Mouse (Mus musculus) mouse trophoblast stem cell (cell line): ENCODE measurements around the gene Cipc.

Source experiments
- in situ Hi-C, 2 experiments: fragments of 300-500 bp; cut with MseI, MboI; formaldehyde crosslinking; loops; 2 replicates in 1 of 2; 3 replicates in 1 of 2; pipeline ENCODE4 v1.15.1; 2025

Gene Cipc

GRCm38 (mm10) chr12:86931919-86932574 lies 14.8 kb upstream of the Cipc start:
- in situ Hi-C loops: no loop called here

- in situ Hi-C loops: no loop called here
Observed at GRCm38 (mm10) chr12:86932575-86932952, 14.3 kb upstream of the Cipc start.

GRCm38 (mm10) chr12:86934748-86935147 lies 12.1 kb upstream of the Cipc start:
- in situ Hi-C loops: no loop called here

- in situ Hi-C loops: no loop called here
Observed at GRCm38 (mm10) chr12:86935692-86936282, 11.1 kb upstream of the Cipc start.

GRCm38 (mm10) chr12:86936587-86937343 lies 10.1 kb upstream of the Cipc start:
- in situ Hi-C loops: no loop called here

- in situ Hi-C loops: no loop called here
Observed at GRCm38 (mm10) chr12:86938571-86938970, 8.3 kb upstream of the Cipc start.

GRCm38 (mm10) chr12:86941173-86941572 lies 5.7 kb upstream of the Cipc start:
- in situ Hi-C loops: no loop called here

GRCm38 (mm10) chr12:86941734-86942486 lies 4.9 kb upstream of the Cipc start:
- in situ Hi-C loops: no loop called here

- in situ Hi-C loops: no loop called here
Observed at GRCm38 (mm10) chr12:86943421-86943820, 3.4 kb upstream of the Cipc start.

GRCm38 (mm10) chr12:86945126-86945525 lies 1.7 kb upstream of the Cipc start:
- in situ Hi-C loops: no loop called here

- in situ Hi-C loops: no loop called here
Observed at GRCm38 (mm10) chr12:86946301-86946781, 502 bp upstream of the Cipc start.

- in situ Hi-C loops: no loop called here
Observed at GRCm38 (mm10) chr12:86947681-86948401, 998 bp downstream of the Cipc start.

GRCm38 (mm10) chr12:86948627-86949026 lies 1.8 kb downstream of the Cipc start:
- in situ Hi-C loops: no loop called here

- in situ Hi-C loops: no loop called here
Observed at GRCm38 (mm10) chr12:86949501-86949900, 2.7 kb downstream of the Cipc start.

- in situ Hi-C loops: no loop called here
Observed at GRCm38 (mm10) chr12:86950161-86950960, 3.5 kb downstream of the Cipc start.

GRCm38 (mm10) chr12:86950961-86951360 lies 4.1 kb downstream of the Cipc start:
- in situ Hi-C loops: no loop called here

GRCm38 (mm10) chr12:86952331-86952850 lies 5.5 kb downstream of the Cipc start:
- in situ Hi-C loops: no loop called here

- in situ Hi-C loops: no loop called here
Observed at GRCm38 (mm10) chr12:86955894-86956293, 9.1 kb downstream of the Cipc start.

- in situ Hi-C loops: no loop called here
Observed at GRCm38 (mm10) chr12:86958558-86958957, 11.7 kb downstream of the Cipc start.

- in situ Hi-C loops: no loop called here
Observed at GRCm38 (mm10) chr12:86959661-86960060, 12.8 kb downstream of the Cipc start.
